Mouse (Mus musculus): ENCODE results near the gene Fam92b. TPM values are rescaled to one million over a fixed set of nuclear protein-coding genes. Genes with fewer than 3 reads are reported as not detected.

Fam92b gene
- total RNA-seq, 4 experiments from 2014 or later = not detected

DNA sequence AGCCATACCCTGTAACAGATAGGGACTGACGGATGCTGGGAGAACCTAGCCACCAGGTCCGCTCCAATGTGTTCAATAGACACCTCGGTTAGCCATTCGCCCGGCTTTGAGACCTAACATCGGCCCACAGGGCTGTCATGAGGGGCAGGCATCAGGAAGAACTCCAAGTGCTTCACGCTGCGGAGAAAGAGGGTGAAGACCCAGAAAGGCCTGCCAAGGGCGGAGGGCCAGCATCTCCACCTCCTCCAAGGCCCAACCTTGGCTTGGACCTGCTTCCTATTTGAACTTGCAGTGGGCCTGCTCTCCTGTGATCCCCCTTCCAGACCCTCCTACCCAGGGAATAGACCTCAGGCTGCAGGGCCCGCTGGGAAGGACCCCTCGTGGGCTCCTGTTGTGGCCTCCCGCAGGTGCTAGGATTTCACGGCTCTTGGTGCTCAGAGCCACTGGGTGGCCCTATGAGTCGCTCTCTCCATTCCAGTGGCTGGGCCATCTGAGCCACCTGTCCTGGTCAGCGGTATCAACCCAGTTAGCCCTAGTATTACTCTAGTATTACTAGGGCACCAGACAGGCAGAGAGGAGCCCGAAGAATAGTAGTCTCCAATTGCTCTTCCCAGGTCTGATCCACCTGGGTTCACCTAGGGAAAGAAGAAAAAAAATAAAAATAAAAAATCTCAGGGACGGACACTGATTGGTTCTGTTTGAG, 13.0 kb upstream of the Fam92b start:
- DNase-seq (ENCODE audit: low spot score in 2 of 2) = no peak

DNA sequence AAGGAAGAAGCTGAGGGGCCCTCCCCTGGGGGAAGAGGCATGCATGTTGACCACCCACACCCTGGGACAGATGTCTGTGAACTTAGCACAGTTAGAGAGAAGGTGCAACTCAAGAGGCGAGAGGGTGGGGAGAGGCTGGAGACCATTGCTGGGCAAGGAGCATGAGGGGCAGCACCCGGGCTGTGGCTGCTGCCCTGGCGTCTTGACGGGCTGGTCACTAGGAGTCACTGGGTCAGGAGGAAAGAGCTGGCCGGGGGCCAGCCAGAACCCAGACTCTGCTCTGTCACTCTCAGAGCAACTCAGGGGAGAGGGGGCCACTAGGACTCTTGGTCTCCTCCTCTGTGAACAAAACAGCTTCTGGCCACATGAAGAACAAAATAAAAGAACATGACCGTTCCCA, 12.2 kb upstream of the Fam92b start:
- DNase-seq (ENCODE audit: low spot score in 2 of 2) = no peak

- peak in 1 of 2 experiments; percentile 46 for DNase-seq (ENCODE audit: low spot score in 2 of 2)
These were observed 11.2 kb upstream of the Fam92b start for GRCm38 (mm10) chr8:120188510-120188909.

GRCm38 (mm10) chr8:120186454-120186853, 9.2 kb upstream of the Fam92b start:
- peak; percentile 53 to 56 for DNase-seq (ENCODE audit: low spot score in 2 of 2)

GRCm38 (mm10) chr8:120184850-120185792, 7.9 kb upstream of the Fam92b start:
- no peak for DNase-seq (ENCODE audit: low spot score in 2 of 2)

GRCm38 (mm10) chr8:120184366-120184765, 7.1 kb upstream of the Fam92b start:
- DNase-seq (ENCODE audit: low spot score in 2 of 2) = peak; percentile 58 to 72

GRCm38 (mm10) chr8:120181861-120182414, 4.7 kb upstream of the Fam92b start:
- no peak for DNase-seq (ENCODE audit: low spot score in 2 of 2)

DNA sequence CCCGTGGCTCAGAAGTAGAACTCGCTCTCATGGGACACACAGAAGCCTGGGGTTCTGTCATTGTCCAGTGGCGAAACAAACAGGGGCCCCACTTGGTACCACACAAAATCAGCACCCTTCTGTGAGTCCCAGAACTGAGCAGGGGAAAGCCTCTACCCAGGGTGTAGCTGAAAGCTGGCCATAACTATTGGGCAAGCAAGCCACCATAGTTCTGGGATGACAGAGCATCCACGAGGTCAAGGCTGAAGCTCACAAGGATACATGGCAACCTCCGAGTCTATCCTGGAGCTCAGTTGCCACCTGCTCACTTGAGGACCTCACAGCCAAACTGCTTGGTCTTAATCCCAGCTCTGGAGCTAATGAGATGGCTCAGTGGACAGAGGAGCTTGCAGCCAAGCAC, 4.0 kb upstream of the Fam92b start:
- no peak for DNase-seq (ENCODE audit: low spot score in 2 of 2)

DNA sequence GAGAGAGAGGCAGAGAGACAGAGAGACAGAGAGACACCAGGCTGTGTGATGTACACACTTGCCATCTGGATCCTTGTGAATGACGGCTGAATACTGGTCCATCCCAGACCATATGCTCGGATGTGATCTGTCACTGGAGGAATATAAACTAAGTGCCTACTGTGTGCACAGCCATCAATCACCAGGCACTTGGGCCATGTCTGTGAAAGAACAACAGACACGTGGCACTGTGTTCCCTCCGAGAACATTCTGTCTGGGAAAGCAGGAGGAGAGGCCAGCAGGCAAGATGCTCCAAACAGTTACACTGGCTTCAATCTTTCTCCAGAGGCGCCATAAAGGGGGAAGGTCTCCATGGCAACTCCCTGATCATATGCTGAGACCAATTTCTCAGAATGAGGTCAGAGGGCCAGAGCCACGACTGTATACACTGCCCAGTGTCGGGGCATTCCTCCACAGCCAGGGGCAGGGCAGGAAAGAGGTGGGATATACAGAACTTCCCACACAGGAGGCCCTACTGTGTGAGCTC, 3.2 kb upstream of the Fam92b start:
- no peak for DNase-seq (ENCODE audit: low spot score in 2 of 2)

DNA sequence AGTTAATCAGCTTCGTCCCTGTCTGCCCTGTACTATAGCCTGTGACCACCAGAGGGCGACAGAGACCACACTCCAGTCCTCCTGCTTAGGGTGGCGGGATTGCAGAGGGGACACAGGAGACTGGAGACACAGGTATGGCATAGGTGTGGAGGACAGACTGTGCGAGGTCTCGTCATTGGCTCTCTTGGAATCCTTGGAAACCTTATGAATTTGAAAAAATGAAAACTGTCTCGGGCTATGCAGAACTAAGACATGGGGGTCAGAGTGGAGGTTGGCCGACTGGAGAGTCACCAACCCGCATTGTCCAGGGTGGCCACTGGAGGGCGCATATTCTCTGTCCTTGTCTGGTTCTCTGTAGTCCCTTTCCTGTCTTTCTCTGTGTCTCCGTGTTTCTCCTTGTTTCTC, 1.8 kb upstream of the Fam92b start:
- DNase-seq (ENCODE audit: low spot score in 2 of 2) = peak; percentile 80 to 84

DNA sequence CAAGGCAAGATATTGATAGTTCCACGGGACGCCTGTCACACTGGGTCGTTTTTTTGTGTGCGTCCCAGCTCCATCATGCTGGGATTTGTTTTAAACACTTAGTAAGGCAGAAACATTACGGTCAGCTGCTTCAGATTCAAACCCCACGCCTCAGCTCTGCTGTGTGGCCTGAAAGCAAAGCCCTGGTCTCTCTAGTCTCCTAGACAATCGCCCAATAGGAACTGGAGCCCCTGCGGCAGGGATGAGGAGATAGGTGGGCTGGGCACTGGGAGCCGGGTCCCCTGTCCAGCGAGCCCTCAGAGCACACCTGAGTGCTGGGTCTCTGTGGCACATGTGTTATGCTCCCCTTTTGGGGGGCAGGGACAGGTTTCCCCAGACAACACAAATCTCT, 853 bp upstream of the Fam92b start:
- no peak for DNase-seq (ENCODE audit: low spot score in 2 of 2)

DNA sequence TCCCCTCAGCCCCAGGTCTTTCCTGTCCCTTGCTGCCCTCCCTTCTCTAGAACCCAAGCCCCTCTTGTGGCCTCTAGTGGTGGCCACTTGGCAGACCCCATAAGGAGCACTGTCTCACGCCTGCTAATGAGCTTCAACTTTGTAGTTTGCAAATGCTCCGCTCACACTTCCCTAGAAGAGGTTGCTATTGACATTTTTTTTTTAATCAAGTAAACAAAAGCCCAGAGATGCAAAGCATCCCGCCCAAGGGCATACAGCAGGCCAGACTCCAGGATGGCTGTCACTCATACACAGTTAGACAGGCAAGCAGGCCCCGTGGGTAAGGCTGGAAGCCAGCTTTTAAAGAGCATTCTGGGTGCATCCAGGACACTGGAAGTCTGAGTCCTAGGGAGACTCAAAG, 661 bp downstream of the Fam92b start:
- no peak for DNase-seq (ENCODE audit: low spot score in 2 of 2)

DNA sequence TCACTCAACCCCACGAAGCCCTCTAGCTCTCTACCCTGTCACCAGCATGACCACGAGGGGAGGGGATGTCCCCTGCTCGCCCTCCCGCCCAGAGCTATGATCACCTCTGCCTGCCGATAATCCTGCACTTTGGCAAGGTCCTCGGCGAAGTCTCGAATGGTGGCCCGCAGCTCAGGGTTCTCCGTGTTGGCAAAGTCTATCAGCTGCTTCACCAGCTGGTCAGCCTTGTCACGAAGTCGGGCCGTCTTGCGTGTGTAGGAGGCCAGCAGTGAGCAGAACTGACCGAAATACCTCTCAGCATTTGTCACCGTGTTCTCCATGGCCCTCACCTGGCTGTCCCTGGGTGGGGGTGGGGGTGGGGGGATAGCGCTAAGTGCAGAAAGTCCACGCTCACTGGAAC, 2.7 kb downstream of the Fam92b start:
- DNase-seq (ENCODE audit: low spot score in 2 of 2) = no peak

DNA sequence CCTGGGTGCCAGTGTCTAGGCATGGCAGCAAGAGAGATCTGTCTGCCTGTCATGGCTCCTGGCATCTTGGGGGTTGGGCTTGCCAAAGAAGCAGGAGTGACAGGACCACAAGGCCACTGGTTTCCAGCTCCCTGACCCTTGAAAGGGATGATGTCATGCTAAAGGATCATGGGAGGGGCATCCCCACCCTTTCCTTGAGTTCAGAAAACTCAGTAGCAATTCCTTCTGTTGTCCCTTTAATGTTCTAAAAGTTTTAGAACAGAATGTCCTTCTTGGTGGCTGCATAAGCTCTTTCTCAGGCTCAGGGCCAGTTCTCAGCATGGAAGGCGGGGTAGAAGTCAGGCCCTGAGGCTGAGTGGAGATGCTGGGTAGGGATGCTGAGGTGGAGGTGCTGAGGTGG, 4.1 kb downstream of the Fam92b start:
- DNase-seq (ENCODE audit: low spot score in 2 of 2) = no peak

GRCm38 (mm10) chr8:120169119-120169518, 8.1 kb downstream of the Fam92b start:
- DNase-seq (ENCODE audit: low spot score in 2 of 2) = no peak

DNA sequence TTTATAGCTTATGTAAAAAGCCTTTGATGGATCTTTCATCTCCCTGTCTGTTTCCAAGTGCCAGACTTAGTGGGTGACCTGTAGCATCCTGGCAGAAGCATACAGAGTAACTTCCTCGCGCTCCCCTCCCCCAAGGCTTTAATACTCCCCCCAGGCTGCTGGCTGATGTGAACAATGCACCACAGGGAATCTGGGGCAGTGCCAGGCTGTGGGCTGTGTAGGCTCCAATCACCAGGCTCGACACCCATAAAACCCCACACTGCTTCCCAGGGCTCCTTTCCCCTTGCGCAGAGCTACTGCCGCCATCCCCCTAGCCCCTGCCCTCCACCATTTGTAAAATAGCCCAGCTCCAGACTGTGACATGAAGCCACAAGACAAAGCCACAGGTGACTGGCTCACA, 9.4 kb downstream of the Fam92b start:
- no peak for DNase-seq (ENCODE audit: low spot score in 2 of 2)

DNA sequence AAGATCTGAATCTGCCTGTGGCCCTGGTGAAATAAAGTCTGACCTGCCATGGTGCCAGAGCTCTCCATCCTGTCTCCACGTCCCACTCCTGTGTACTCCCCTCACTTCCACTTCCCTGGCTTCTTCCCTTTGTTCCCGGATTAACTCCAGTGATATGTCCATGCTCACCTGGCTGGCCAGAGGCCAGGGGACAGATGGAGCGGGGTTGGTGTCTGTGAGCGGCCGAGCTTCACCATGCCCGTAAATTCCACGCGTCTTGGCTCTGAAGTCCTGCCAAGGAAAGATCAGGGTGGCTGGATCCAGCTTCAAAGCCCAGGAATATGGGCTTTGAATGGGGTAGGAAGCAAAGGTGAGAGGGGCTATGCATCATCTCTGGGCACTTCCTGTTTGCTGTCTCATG, 10.1 kb downstream of the Fam92b start:
- no peak for DNase-seq (ENCODE audit: low spot score in 2 of 2)

DNA sequence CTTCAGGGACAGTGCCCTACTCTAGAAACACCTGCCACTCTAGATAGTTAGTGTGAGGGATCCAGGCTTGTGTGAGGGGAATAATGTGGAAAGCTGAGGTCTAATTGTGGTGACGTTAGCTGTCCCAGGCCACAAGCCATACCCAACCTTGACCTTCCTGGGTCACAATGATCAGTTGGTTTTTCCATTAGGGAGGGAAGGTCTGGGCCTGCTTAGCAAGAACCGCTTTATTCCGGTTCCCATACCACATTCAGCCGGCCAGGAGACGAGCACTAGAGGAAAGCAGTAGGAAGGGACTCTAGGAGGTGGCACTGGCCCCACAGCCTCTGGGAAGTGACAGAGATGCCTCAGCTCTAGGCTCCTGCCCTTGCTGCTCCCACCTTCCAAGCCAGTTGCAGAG, 13.2 kb downstream of the Fam92b start:
- DNase-seq (ENCODE audit: low spot score in 2 of 2) = no peak

DNA sequence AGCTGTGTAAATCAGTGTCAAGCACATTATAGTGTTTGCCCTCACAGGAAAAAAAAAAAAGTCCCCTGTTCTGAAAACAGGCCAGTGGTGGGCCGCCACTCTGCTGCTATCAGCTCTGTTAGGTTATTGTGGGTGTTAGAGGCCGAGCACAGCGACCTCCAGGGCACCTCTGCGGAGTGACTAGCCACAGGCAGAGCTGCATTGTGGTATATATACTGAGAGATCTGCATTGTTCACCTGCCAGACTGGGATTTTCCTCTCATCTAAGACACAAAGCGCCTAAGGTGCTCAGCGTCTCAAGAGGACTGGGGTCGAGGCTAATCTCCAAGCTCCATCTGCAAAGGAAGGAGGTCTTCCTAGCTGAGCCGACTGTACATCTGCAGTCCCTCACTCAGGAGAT, 13.9 kb downstream of the Fam92b start:
- DNase-seq (ENCODE audit: low spot score in 2 of 2) = no peak

DNA sequence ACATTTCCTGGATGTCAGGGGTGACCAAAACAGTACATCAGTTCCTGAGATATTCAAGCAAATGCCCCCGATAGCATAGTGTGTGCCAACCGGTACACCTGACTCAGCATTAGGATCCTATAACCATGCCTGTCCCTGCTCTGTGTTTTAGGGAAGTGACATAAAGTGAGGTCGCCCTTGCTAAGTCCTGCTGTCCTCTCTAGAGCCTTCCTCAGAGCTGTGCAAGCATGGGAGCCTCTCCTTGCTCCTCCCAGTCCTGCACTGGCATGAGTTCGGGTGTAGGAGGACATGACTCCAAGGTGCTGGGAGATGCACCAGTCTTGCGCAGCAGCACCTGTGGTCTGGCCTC, 14.9 kb downstream of the Fam92b start:
- no peak for DNase-seq (ENCODE audit: low spot score in 2 of 2)

DNA sequence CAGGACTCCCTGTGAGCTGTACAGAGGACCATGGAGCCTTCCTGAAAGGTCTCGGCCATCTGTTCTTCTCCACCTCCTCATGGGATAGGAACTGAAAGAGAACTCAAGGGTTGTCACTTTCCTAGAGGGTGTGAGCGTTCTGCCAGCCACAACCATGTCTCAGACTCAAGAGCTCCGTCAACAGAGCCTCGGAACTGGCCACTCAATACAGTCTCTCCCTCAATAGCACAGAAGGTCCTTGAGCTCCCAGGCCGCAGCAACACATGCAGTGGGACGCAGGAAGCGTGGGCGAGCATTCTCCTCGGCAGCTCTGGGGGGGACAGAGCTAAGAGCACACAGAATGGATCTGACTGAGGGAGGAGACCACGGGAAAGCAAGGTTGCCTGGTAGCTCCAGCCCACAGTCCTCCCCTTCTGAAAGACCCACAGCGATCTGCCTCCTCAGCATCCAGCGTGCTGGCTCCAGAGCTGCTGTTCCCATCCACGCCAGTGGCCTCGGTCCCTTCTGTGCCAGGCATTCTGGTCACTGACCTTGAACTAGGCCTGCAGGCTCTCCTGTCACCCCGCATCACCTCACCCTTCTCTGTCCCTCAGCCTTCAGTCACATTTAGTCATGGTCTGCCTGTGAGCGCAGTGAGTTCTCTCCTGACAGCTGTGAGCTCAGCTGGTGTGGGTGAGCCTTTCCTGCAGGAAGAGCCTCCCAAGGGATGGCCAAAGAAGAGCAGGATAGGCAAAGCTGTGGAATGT, 15.4 kb downstream of the Fam92b start:
- no peak for DNase-seq (ENCODE audit: low spot score in 2 of 2)

- no peak for DNase-seq (ENCODE audit: low spot score in 2 of 2)
These were observed 16.9 kb downstream of the Fam92b start for GRCm38 (mm10) chr8:120160366-120160765.
